Mouse (Mus musculus): ENCODE measurements around the gene Atf4. TPM values are rescaled to one million over a fixed set of nuclear protein-coding genes. Genes with fewer than 3 reads are reported as not detected.
A peak's percentile ranks its signal among the peaks of the same experiment; 100 is the strongest.

The Atf4 gene
- total RNA-seq (2021) = 10 to 100 TPM; 83.7 to 91.1 TPM
- long read RNA-seq, experiment 1, transcript Atf4-201 (3 exons, 1,725 nt) = major isoform, 64 of 71 reads
- long read RNA-seq, experiment 1, partial matches to known transcripts = 5 of 71 reads
- long read RNA-seq, experiment 1, other reads (novel, unspliced or antisense) = 0 of 71 reads
- long read RNA-seq, experiment 2, transcript Atf4-201 (3 exons, 1,725 nt) = major isoform, 40 of 44 reads
- long read RNA-seq, experiment 2, partial matches to known transcripts = 2 of 44 reads
- long read RNA-seq, experiment 2, other reads (novel, unspliced or antisense) = 0 of 44 reads

GRCm38 (mm10) chr15:80254847-80255645 lies at the start of gene Atf4:
Atf4 (plus strand) TSS chr15:80255184.
- intact Hi-C loops (cut with DNase I) = loop anchor here (2.0 kb wide), 1 partner anchor 20 kb away; the partner anchor contains the start of genes AC140267.1 and Mief1

GRCm38 (mm10) chr15:80206057-80206565 lies 48.9 kb upstream of the Atf4 start:
- intact Hi-C loops (cut with DNase I) = no loop called here
- DNase-seq = no peak

More at GRCm38 (mm10) chr15:80254847-80255645, at the start of gene Atf4:
- peak; percentile 96 to 98 for DNase-seq

GRCm38 (mm10) chr15:80208446-80208845 lies 46.5 kb upstream of the Atf4 start:
- intact Hi-C loops (cut with DNase I) = no loop called here
- DNase-seq = no peak

- no peak for DNase-seq
- intact Hi-C loops (cut with DNase I) = no loop called here
These were observed 41.3 kb upstream of the Atf4 start for GRCm38 (mm10) chr15:80213688-80214087.

- intact Hi-C loops (cut with DNase I) = no loop called here
- DNase-seq = peak; percentile 33 to 57
These were observed 39.1 kb upstream of the Atf4 start for GRCm38 (mm10) chr15:80215716-80216479.

- DNase-seq = no peak
- intact Hi-C loops (cut with DNase I) = no loop called here
These were observed 38.5 kb upstream of the Atf4 start for GRCm38 (mm10) chr15:80216480-80216820.

- intact Hi-C loops (cut with DNase I) = no loop called here
These were observed 37.5 kb upstream of the Atf4 start for GRCm38 (mm10) chr15:80217476-80217875.

GRCm38 (mm10) chr15:80219211-80219610 lies 35.8 kb upstream of the Atf4 start:
- no peak for DNase-seq
- intact Hi-C loops (cut with DNase I) = no loop called here

More at GRCm38 (mm10) chr15:80217476-80217875, 37.5 kb upstream of the Atf4 start:
- no peak for DNase-seq

GRCm38 (mm10) chr15:80219705-80220657 lies 35.0 kb upstream of the Atf4 start:
- intact Hi-C loops (cut with DNase I) = no loop called here
- no peak for DNase-seq

GRCm38 (mm10) chr15:80221031-80221430 lies 34.0 kb upstream of the Atf4 start:
- DNase-seq = no peak
- intact Hi-C loops (cut with DNase I) = no loop called here

GRCm38 (mm10) chr15:80223751-80224150 lies 31.2 kb upstream of the Atf4 start:
- no peak for DNase-seq
- intact Hi-C loops (cut with DNase I) = loop anchor here (2.0 kb wide), 1 partner anchor 135 kb away; no protein-coding TSS in a partner anchor

GRCm38 (mm10) chr15:80225208-80225607 lies 29.8 kb upstream of the Atf4 start:
- peak; percentile 81 to 89 for DNase-seq
- intact Hi-C loops (cut with DNase I) = loop anchor here (2.0 to 5.0 kb wide), 3 partner anchors 93 to 278 kb away; partner anchors contain the start of gene Tab1

GRCm38 (mm10) chr15:80225796-80226195 lies 29.2 kb upstream of the Atf4 start:
- peak; percentile 54 to 75 for DNase-seq
- intact Hi-C loops (cut with DNase I) = loop anchor here (2.0 to 5.0 kb wide), 4 partner anchors 35 to 278 kb away; partner anchors contain the start of gene Tab1

GRCm38 (mm10) chr15:80228071-80228800 lies 26.7 kb upstream of the Atf4 start:
- intact Hi-C loops (cut with DNase I) = loop anchor here (5.0 kb wide), 2 partner anchors 96 to 281 kb away; partner anchors contain the start of gene Tab1
- no peak for DNase-seq

GRCm38 (mm10) chr15:80232331-80232730 lies 22.7 kb upstream of the Atf4 start:
- no peak for DNase-seq
- intact Hi-C loops (cut with DNase I) = no loop called here

GRCm38 (mm10) chr15:80233053-80233452 lies 21.9 kb upstream of the Atf4 start:
- DNase-seq = no peak
- intact Hi-C loops (cut with DNase I) = no loop called here

GRCm38 (mm10) chr15:80233733-80234509 lies 21.1 kb upstream of the Atf4 start, which contains the start of gene Mief1:
Mief1 (plus strand) TSS chr15:80234018.
- peak; percentile 98 to 99 for DNase-seq
- intact Hi-C loops (cut with DNase I) = loop anchor here (2.0 kb wide), 1 partner anchor 21 kb away; the partner anchor contains the start of gene Atf4

Data from heart, postnatal 14 days (tissue).